In the genomic region with DNA sequence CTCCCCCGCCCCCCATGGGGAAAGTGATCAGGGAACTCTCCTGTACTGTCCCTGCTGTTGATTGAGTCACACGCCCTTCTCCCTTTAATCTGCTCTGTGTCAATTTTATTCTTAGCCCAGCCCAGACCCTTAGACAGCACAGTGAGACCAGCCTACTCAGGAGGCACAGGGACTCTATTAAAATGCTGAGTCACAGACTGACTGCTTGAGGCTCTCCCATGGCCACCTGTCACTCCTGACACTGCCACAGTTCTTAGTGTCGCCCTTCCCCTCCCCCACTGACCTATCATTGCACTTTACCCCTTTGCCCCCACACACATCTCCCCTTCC, we compare ENCODE assay signal across 9 mouse cellular contexts. TPM values are rescaled to one million over a fixed set of nuclear protein-coding genes. Genes with fewer than 3 reads are reported as not detected.
DNase-seq lines count a peak whose midpoint lies in the region; ATAC-seq and TF ChIP-seq lines count a peak whose summit lies in the region.
"Had no signal": no experiment of that assay in that cellular context is flagged by ENCODE, and none has a peak within 500 bp of the region (broad histone marks: within the 10 kb centered on the region; RNA-seq: fewer than 3 reads in every experiment).

No protein-coding gene starts in this region.

- no peak overlapping the region for H3K9ac ChIP-seq in kidney, postnatal 0 days (ENCODE audit: low read depth, low read length)
- H3K9ac ChIP-seq in midbrain, embryonic 12.5 days (replicated peaks) = no peak overlapping the region

- no peak for DNase-seq in kidney, postnatal 0 days (ENCODE audit: low spot score)
- DNase-seq in kidney, adult 2 months = no peak
- peak; percentile 31 to 64 for DNase-seq in adrenal gland, postnatal 36 days
- DNase-seq in urinary bladder, adult 18-20 months (ENCODE audit: low spot score in 2 of 2) = no peak
- no peak for DNase-seq in urinary bladder, postnatal 10 days (ENCODE audit: low spot score)
- DNase-seq: right cerebral cortex, postnatal 25 days had no signal

- no peaks in the 10 kb centered on the region for H3K4me1 ChIP-seq in kidney, postnatal 0 days (replicated peaks; ENCODE audit: insufficient read depth, low read length)
- peaks cover 6% of the 10 kb centered on the region; the same call in 1 of the 2 replicates for H3K4me1 ChIP-seq in kidney, adult 2 months (ENCODE audit: control insufficient read depth, insufficient read depth, low read length)
- H3K4me1 ChIP-seq in E14TG2a.4 (replicated peaks; ENCODE audit: low read depth, low read length) = peaks cover 52% of the 10 kb centered on the region
- peaks cover 23% of the 10 kb centered on the region for H3K4me1 ChIP-seq in midbrain, embryonic 12.5 days

- H3K36me3 ChIP-seq in kidney, postnatal 0 days (ENCODE audit: insufficient read depth, low read length) = no peaks in the 10 kb centered on the region
- H3K36me3 ChIP-seq in kidney, adult 2 months (ENCODE audit: control insufficient read depth, insufficient read depth, low read length) = no peaks in the 10 kb centered on the region
- H3K36me3 ChIP-seq in E14TG2a.4 (ENCODE audit: insufficient read depth, low read length) = peaks cover 8% of the 10 kb centered on the region
- no peaks in the 10 kb centered on the region for H3K36me3 ChIP-seq in midbrain, embryonic 12.5 days

- no peak for TF ChIP-seq POLR2A in kidney, adult 2 months (IDR thresholded peaks at IDR 0.05; ENCODE audit: low read depth, low read length)

- H3K9me3 ChIP-seq in kidney, postnatal 0 days (replicated peaks; ENCODE audit: low read length) = no peaks in the 10 kb centered on the region; the same call in 1 of the 2 replicates
- H3K9me3 ChIP-seq in E14TG2a.4 (ENCODE audit: low read length) = peaks cover 14% of the 10 kb centered on the region
- H3K9me3 ChIP-seq in midbrain, embryonic 12.5 days = peaks cover 11% of the 10 kb centered on the region; the same call in 1 of the 2 replicates

- H3K4me2 ChIP-seq in kidney, postnatal 0 days (ENCODE audit: low read length) = no peak overlapping the region
- H3K4me2 ChIP-seq in midbrain, embryonic 12.5 days (replicated peaks) = no peak overlapping the region

- peak; percentile 26 for ATAC-seq in kidney, postnatal 0 days (replicated peaks; ENCODE audit: low FRiP score, low read depth)
- no peak for ATAC-seq in midbrain, embryonic 12.5 days (ENCODE audit: low FRiP score, low read depth)
- no peak for ATAC-seq in activated CD4-positive, CD25-positive, alpha-beta regulatory T cell, adult 4 months

- WGBS in kidney, postnatal 0 days = 41% methylated on average over 3 of the region's 3 CpGs
- WGBS in kidney, adult 2 months = 41% methylated on average over 3 of the region's 3 CpGs
- WGBS in midbrain, embryonic 12.5 days = 18% methylated on average over 3 of the region's 3 CpGs

- H3K4me3 ChIP-seq in kidney, postnatal 0 days (replicated peaks; ENCODE audit: low read depth, low read length) = no peak overlapping the region
- H3K4me3 ChIP-seq in kidney, adult 2 months (ENCODE audit: insufficient read depth, low read depth, low read length) = no peak overlapping the region
- H3K4me3 ChIP-seq in E14TG2a.4 (replicated peaks; ENCODE audit: low read length) = peak overlapping the region; percentile 17; the same call in 1 of the 2 replicates
- H3K4me3 ChIP-seq in midbrain, embryonic 12.5 days = no peak overlapping the region

- no peak for TF ChIP-seq CTCF in kidney, postnatal 0 days (IDR thresholded peaks at IDR 0.05; ENCODE audit: low read depth)
- TF ChIP-seq CTCF in kidney, adult 2 months (conservative IDR thresholded peaks at IDR 0.05; ENCODE audit: insufficient read depth, insufficient read length, low read depth, low read length) = no peak
- TF ChIP-seq CTCF in E14TG2a.4 (conservative IDR thresholded peaks at IDR 0.05; ENCODE audit: low read length) = no peak

- H3K27ac ChIP-seq in kidney, postnatal 0 days = no peak overlapping the region
- no peak overlapping the region for H3K27ac ChIP-seq in kidney, adult 2 months (ENCODE audit: insufficient read depth, low read depth, low read length)
- H3K27ac ChIP-seq in midbrain, embryonic 12.5 days (replicated peaks) = peak overlapping the region; percentile 36; the same call in 1 of the 2 replicates

- no peaks in the 10 kb centered on the region for H3K27me3 ChIP-seq in kidney, postnatal 0 days (ENCODE audit: insufficient read depth, low read length)
- no peaks in the 10 kb centered on the region for H3K27me3 ChIP-seq in kidney, adult 2 months (replicated peaks; ENCODE audit: control insufficient read depth, insufficient read depth, low read length)
- H3K27me3 ChIP-seq in E14TG2a.4 (ENCODE audit: insufficient read depth, low read length) = peaks cover 22% of the 10 kb centered on the region
- H3K27me3 ChIP-seq in midbrain, embryonic 12.5 days = peaks cover 26% of the 10 kb centered on the region

RNA-seq across cellular contexts. Expression of a gene that starts 3.8 kb away (rescaled TPM):
- polyA plus RNA-seq in kidney, postnatal 0 days (2015; fragmentation: Nextera tagmentation; extraction: Ambion mirVana) = 0.17 and 0.28 TPM in 2 replicates
- 0.17 and 0.29 TPM in 2 replicates for polyA plus RNA-seq in kidney, adult 2 months (2012; rRNA removed)
- total RNA-seq in adrenal gland, postnatal 36 days (2021) = under 1 TPM; 0.30 to 0.70 TPM
- 0.05 and 0.18 TPM in 2 replicates for polyA plus RNA-seq in midbrain, embryonic 12.5 days (2016; fragmentation: Nextera tagmentation; extraction: Ambion mirVana)
- polyA plus RNA-seq in activated CD4-positive, CD25-positive, alpha-beta regulatory T cell, adult 4 months (2017; shearing (Covaris generic)) = not detected

RNA-seq across cellular contexts. Expression of a gene that starts 17.1 kb away (rescaled TPM):
- polyA plus RNA-seq in kidney, postnatal 0 days (2015; fragmentation: Nextera tagmentation; extraction: Ambion mirVana) = 28.2 and 28.4 TPM in 2 replicates
- 14.3 and 17.0 TPM in 2 replicates for polyA plus RNA-seq in kidney, adult 2 months (2012; rRNA removed)
- total RNA-seq in adrenal gland, postnatal 36 days (2021) = 10 to 100 TPM; 38.1 to 40.7 TPM
- 8.2 and 9.0 TPM in 2 replicates for polyA plus RNA-seq in midbrain, embryonic 12.5 days (2016; fragmentation: Nextera tagmentation; extraction: Ambion mirVana)
- 10 to 100 TPM; 15.5 to 15.9 TPM for polyA plus RNA-seq in activated CD4-positive, CD25-positive, alpha-beta regulatory T cell, adult 4 months (2017; shearing (Covaris generic))

RNA-seq across cellular contexts. Expression of a gene that starts 24.3 kb away (rescaled TPM):
- 7.0 and 8.8 TPM in 2 replicates for polyA plus RNA-seq in kidney, postnatal 0 days (2015; fragmentation: Nextera tagmentation; extraction: Ambion mirVana)
- polyA plus RNA-seq in kidney, adult 2 months (2012; rRNA removed) = 32.3 and 117 TPM in 2 replicates
- 1 to 10 TPM; 3.3 to 3.7 TPM for total RNA-seq in adrenal gland, postnatal 36 days (2021)
- 4.5 and 6.9 TPM in 2 replicates for polyA plus RNA-seq in midbrain, embryonic 12.5 days (2016; fragmentation: Nextera tagmentation; extraction: Ambion mirVana)
- polyA plus RNA-seq in activated CD4-positive, CD25-positive, alpha-beta regulatory T cell, adult 4 months (2017; shearing (Covaris generic)) = 1,000 to 10,000 TPM; 3,019 to 4,069 TPM

RNA-seq across cellular contexts. Expression of a gene that starts 48.5 kb away (rescaled TPM):
- 5.4 and 6.2 TPM in 2 replicates for polyA plus RNA-seq in kidney, postnatal 0 days (2015; fragmentation: Nextera tagmentation; extraction: Ambion mirVana)
- 10.6 and 12.1 TPM in 2 replicates for polyA plus RNA-seq in kidney, adult 2 months (2012; rRNA removed)
- 10 to 100 TPM in 1 of 2 experiments, 1 to 10 TPM in 1; 6.8 to 10.2 TPM for total RNA-seq in adrenal gland, postnatal 36 days (2021)
- 5.4 and 6.9 TPM in 2 replicates for polyA plus RNA-seq in midbrain, embryonic 12.5 days (2016; fragmentation: Nextera tagmentation; extraction: Ambion mirVana)
- polyA plus RNA-seq in activated CD4-positive, CD25-positive, alpha-beta regulatory T cell, adult 4 months (2017; shearing (Covaris generic)) = 100 to 1,000 TPM; 197 to 261 TPM

RNA-seq across cellular contexts. Expression of a gene that starts 53.2 kb away (rescaled TPM):
- polyA plus RNA-seq in kidney, postnatal 0 days (2015; fragmentation: Nextera tagmentation; extraction: Ambion mirVana) = 0.55 and 1.1 TPM in 2 replicates
- 2.2 and 6.3 TPM in 2 replicates for polyA plus RNA-seq in kidney, adult 2 months (2012; rRNA removed)
- 1 to 10 TPM in 1 of 2 experiments, under 1 TPM in 1; 0.76 to 1.4 TPM for total RNA-seq in adrenal gland, postnatal 36 days (2021)
- polyA plus RNA-seq in midbrain, embryonic 12.5 days (2016; fragmentation: Nextera tagmentation; extraction: Ambion mirVana) = not detected in 2 replicates
- polyA plus RNA-seq in activated CD4-positive, CD25-positive, alpha-beta regulatory T cell, adult 4 months (2017; shearing (Covaris generic)) = 100 to 1,000 TPM; 489 to 584 TPM

Comparison
In these comparisons a context has a peak if more than half of its experiments do, and no peak if none do; other contexts are left out.
1. DNase-seq: peak in adrenal gland, postnatal 36 days (2 of 2); none in kidney, postnatal 0 days (single experiment), kidney, adult 2 months (single experiment), urinary bladder, adult 18-20 months (0 of 2) and urinary bladder, postnatal 10 days (single experiment).
2. RNA of a gene that starts 24.3 kb away (polyA plus RNA-seq): 3,019 to 4,069 TPM in activated CD4-positive, CD25-positive, alpha-beta regulatory T cell, adult 4 months; 32.3 to 117 TPM in kidney, adult 2 months, 7.0 to 8.8 TPM in kidney, postnatal 0 days and 4.5 to 6.9 TPM in midbrain, embryonic 12.5 days; every median in the first group is over 10 times any median in the second.